Mouse (Mus musculus): ENCODE results near the gene Zfp54. TPM values are rescaled to one million over a fixed set of nuclear protein-coding genes. Genes with fewer than 3 reads are reported as not detected.

Zfp54 gene
- polyA plus RNA-seq, 1 experiment: 4.3 TPM

Other genes starting within 250 kb of the Zfp54 start
- gene Vmn1r234, start 197.1 kb upstream of the Zfp54 start, polyA plus RNA-seq (2012; rRNA removed): 0.11 TPM in 1 of 2 replicates, not detected in the other
- not detected in 2 replicates for gene Vmn1r235, start 166.8 kb upstream of the Zfp54 start, polyA plus RNA-seq (2012; rRNA removed)
- gene Vmn1r236, start 140.3 kb upstream of the Zfp54 start, polyA plus RNA-seq (2012; rRNA removed): not detected in 2 replicates
- gene Vmn1r237, start 111.4 kb upstream of the Zfp54 start, polyA plus RNA-seq (2012; rRNA removed): not detected in 2 replicates
- gene Zfp677, start 39.5 kb upstream of the Zfp54 start, polyA plus RNA-seq (2012; rRNA removed): 0.38 and 0.59 TPM in 2 replicates
- gene Zfp51, start 27.1 kb downstream of the Zfp54 start, polyA plus RNA-seq (2012; rRNA removed): 2.5 and 3.3 TPM in 2 replicates
- 0.23 and 0.48 TPM in 2 replicates for gene Zfp53, start 65.8 kb downstream of the Zfp54 start, polyA plus RNA-seq (2012; rRNA removed)
- gene Zfp52, start 112.3 kb downstream of the Zfp54 start, polyA plus RNA-seq (2012; rRNA removed): 0.13 and 0.31 TPM in 2 replicates
- gene Zfp948, start 143.8 kb downstream of the Zfp54 start, polyA plus RNA-seq (2012; rRNA removed): 0.47 TPM in 2 replicates
- 0.12 and 0.14 TPM in 2 replicates for gene Zfp983, start 227.4 kb downstream of the Zfp54 start, polyA plus RNA-seq (2012; rRNA removed)